Mouse (Mus musculus): ENCODE results near the gene Bin2. TPM values are rescaled to one million over a fixed set of nuclear protein-coding genes. Genes with fewer than 3 reads are reported as not detected.
"Not testable (repeated sequence)": the region's sequence is repeated elsewhere in the genome, so short reads cannot be mapped to it uniquely, and the experiment has no call there.

Gene Bin2
- polyA plus RNA-seq, 1 experiment from 2014 or later, result 4.2 TPM

- H3K4me3 ChIP-seq (ENCODE audit: low read depth, low read length), result not testable (repeated sequence)
- 74% methylated on average over 9 of the region's 9 CpGs for WGBS
Observed at GRCm38 (mm10) chr15:100621671-100622070, 47.7 kb downstream of the Bin2 start.

GRCm38 (mm10) chr15:100619200-100619599, 50.2 kb downstream of the Bin2 start:
- Histone ChIP-seq H3K4me2 (ENCODE audit: low read depth, severe bottlenecking) (no peak overlapping the region), H3K9me3 (ENCODE audit: control insufficient read depth, low read length) (no peaks in the 10 kb centered on the region), H3K27me3 (ENCODE audit: control insufficient read depth, insufficient read depth, low read length) (no peaks in the 10 kb centered on the region), H3K4me1 (ENCODE audit: control insufficient read depth, insufficient read depth, low read length) (peaks cover 6% of the 10 kb centered on the region; the same call in 1 of the 2 replicates), H3K36me3 (ENCODE audit: control insufficient read depth, insufficient read depth, low read length) (peaks cover 3% of the 10 kb centered on the region; the same call in 1 of the 2 replicates), H3K9ac (ENCODE audit: low read length) (no peak overlapping the region), H3K4me3 (ENCODE audit: low read depth, low read length) (no peak overlapping the region), H3K27ac (replicated peaks; ENCODE audit: low read depth, low read length) (no peak overlapping the region)
- WGBS, result 87% methylated on average over 7 of the region's 7 CpGs
- no peak for DNase-seq (ENCODE audit: low spot score)
- no peak for ATAC-seq (ENCODE audit: insufficient number of reproducible peaks, low FRiP score, low TSS enrichment, low read depth)

More at GRCm38 (mm10) chr15:100621671-100622070, 47.7 kb downstream of the Bin2 start:
- H3K4me1 ChIP-seq (ENCODE audit: control insufficient read depth, insufficient read depth, low read length); DNase-seq (ENCODE audit: low spot score); H3K27ac ChIP-seq (replicated peaks; ENCODE audit: low read depth, low read length); ATAC-seq (ENCODE audit: insufficient number of reproducible peaks, low FRiP score, low TSS enrichment, low read depth); H3K9me3 ChIP-seq (ENCODE audit: control insufficient read depth, low read length); H3K36me3 ChIP-seq (ENCODE audit: control insufficient read depth, insufficient read depth, low read length); H3K4me2 ChIP-seq (ENCODE audit: low read depth, severe bottlenecking); H3K9ac ChIP-seq (ENCODE audit: low read length); H3K27me3 ChIP-seq (ENCODE audit: control insufficient read depth, insufficient read depth, low read length): not testable (repeated sequence)

GRCm38 (mm10) chr15:100616221-100616620, 53.1 kb downstream of the Bin2 start:
- Histone ChIP-seq H3K27me3 (ENCODE audit: control insufficient read depth, insufficient read depth, low read length) (no peaks in the 10 kb centered on the region; the same call in 1 of the 2 replicates), H3K9ac (ENCODE audit: low read length) (peak overlapping the region; percentile 76), H3K36me3 (ENCODE audit: control insufficient read depth, insufficient read depth, low read length) (peaks cover 3% of the 10 kb centered on the region; the same call in 1 of the 2 replicates), H3K9me3 (ENCODE audit: control insufficient read depth, low read length) (no peaks in the 10 kb centered on the region), H3K27ac (replicated peaks; ENCODE audit: low read depth, low read length) (peak overlapping the region; percentile 83; the same call in 1 of the 2 replicates), H3K4me1 (ENCODE audit: control insufficient read depth, insufficient read depth, low read length) (peaks cover 6% of the 10 kb centered on the region; the same call in 1 of the 2 replicates), H3K4me3 (ENCODE audit: low read depth, low read length) (peak overlapping the region; percentile 70), H3K4me2 (ENCODE audit: low read depth, severe bottlenecking) (peak overlapping the region; percentile 80)
- no peak for DNase-seq (ENCODE audit: low spot score)
- no peak for ATAC-seq (ENCODE audit: insufficient number of reproducible peaks, low FRiP score, low TSS enrichment, low read depth)
- under 1% methylated on average over 19 of the region's 19 CpGs for WGBS

GRCm38 (mm10) chr15:100615825-100616220, 53.5 kb downstream of the Bin2 start:
- Histone ChIP-seq H3K4me3 (ENCODE audit: low read depth, low read length) (peak overlapping the region; percentile 70), H3K36me3 (ENCODE audit: control insufficient read depth, insufficient read depth, low read length) (peaks cover 3% of the 10 kb centered on the region; the same call in 1 of the 2 replicates), H3K4me1 (ENCODE audit: control insufficient read depth, insufficient read depth, low read length) (peaks cover 6% of the 10 kb centered on the region; the same call in 1 of the 2 replicates), H3K9ac (ENCODE audit: low read length) (peak overlapping the region; percentile 76), H3K4me2 (ENCODE audit: low read depth, severe bottlenecking) (peak overlapping the region; percentile 80), H3K9me3 (ENCODE audit: control insufficient read depth, low read length) (no peaks in the 10 kb centered on the region), H3K27ac (replicated peaks; ENCODE audit: low read depth, low read length) (peak overlapping the region; percentile 83), H3K27me3 (ENCODE audit: control insufficient read depth, insufficient read depth, low read length) (no peaks in the 10 kb centered on the region; the same call in 1 of the 2 replicates)
- DNase-seq (ENCODE audit: low spot score) (peak; percentile 93), ATAC-seq (ENCODE audit: insufficient number of reproducible peaks, low FRiP score, low TSS enrichment, low read depth) (peak; percentile 74)
- WGBS, result 0% methylated on average over 43 of the region's 43 CpGs

GRCm38 (mm10) chr15:100614996-100615824, 54.1 kb downstream of the Bin2 start, which contains the start of gene Dazap2:
Dazap2 (plus strand) TSS chr15:100615349.
- H3K4me1 ChIP-seq (ENCODE audit: control insufficient read depth, insufficient read depth, low read length), result peaks cover 6% of the 10 kb centered on the region; the same call in 1 of the 2 replicates
- H3K9ac ChIP-seq (ENCODE audit: low read length), result peak within 1 kb of the TSS; percentile 76
- peak within 1 kb of the TSS; percentile 80 for H3K4me2 ChIP-seq (ENCODE audit: low read depth, severe bottlenecking)
- no peaks in the 10 kb centered on the region for H3K9me3 ChIP-seq (ENCODE audit: control insufficient read depth, low read length)
- DNase-seq (ENCODE audit: low spot score) (peak; percentile 99), ATAC-seq (ENCODE audit: insufficient number of reproducible peaks, low FRiP score, low TSS enrichment, low read depth) (peak; percentile 84)
- no peaks in the 10 kb centered on the region; the same call in 1 of the 2 replicates for H3K27me3 ChIP-seq (ENCODE audit: control insufficient read depth, insufficient read depth, low read length)
- under 1% methylated on average over 77 of the region's 99 CpGs for WGBS
- peaks cover 3% of the 10 kb centered on the region; the same call in 1 of the 2 replicates for H3K36me3 ChIP-seq (ENCODE audit: control insufficient read depth, insufficient read depth, low read length)
- H3K27ac ChIP-seq (replicated peaks; ENCODE audit: low read depth, low read length), result peak within 1 kb of the TSS; percentile 83
- peak within 1 kb of the TSS; percentile 70 for H3K4me3 ChIP-seq (ENCODE audit: low read depth, low read length)

GRCm38 (mm10) chr15:100614218-100614995, 54.9 kb downstream of the Bin2 start:
- H3K27me3 ChIP-seq (ENCODE audit: control insufficient read depth, insufficient read depth, low read length), result no peaks in the 10 kb centered on the region; the same call in 1 of the 2 replicates
- WGBS, result 11% methylated on average over 43 of the region's 43 CpGs
- H3K36me3 ChIP-seq (ENCODE audit: control insufficient read depth, insufficient read depth, low read length), result peaks cover 3% of the 10 kb centered on the region; the same call in 1 of the 2 replicates
- H3K9me3 ChIP-seq (ENCODE audit: control insufficient read depth, low read length), result no peaks in the 10 kb centered on the region
- H3K4me3 ChIP-seq (ENCODE audit: low read depth, low read length), result peak overlapping the region; percentile 70
- H3K4me2 ChIP-seq (ENCODE audit: low read depth, severe bottlenecking), result peak overlapping the region; percentile 74
- DNase-seq (ENCODE audit: low spot score), result no peak
- peaks cover 6% of the 10 kb centered on the region; the same call in 1 of the 2 replicates for H3K4me1 ChIP-seq (ENCODE audit: control insufficient read depth, insufficient read depth, low read length)
- H3K27ac ChIP-seq (replicated peaks; ENCODE audit: low read depth, low read length), result no peak overlapping the region
- ATAC-seq (ENCODE audit: insufficient number of reproducible peaks, low FRiP score, low TSS enrichment, low read depth), result peak; percentile 57
- H3K9ac ChIP-seq (ENCODE audit: low read length), result peak overlapping the region; percentile 43

GRCm38 (mm10) chr15:100613584-100613983, 55.8 kb downstream of the Bin2 start:
- Histone ChIP-seq H3K4me1 (ENCODE audit: control insufficient read depth, insufficient read depth, low read length) (peaks cover 6% of the 10 kb centered on the region; the same call in 1 of the 2 replicates), H3K9me3 (ENCODE audit: control insufficient read depth, low read length) (no peaks in the 10 kb centered on the region), H3K9ac (ENCODE audit: low read length) (no peak overlapping the region), H3K4me3 (ENCODE audit: low read depth, low read length) (no peak overlapping the region), H3K4me2 (ENCODE audit: low read depth, severe bottlenecking) (peak overlapping the region; percentile 27), H3K36me3 (ENCODE audit: control insufficient read depth, insufficient read depth, low read length) (no peaks in the 10 kb centered on the region; the same call in 1 of the 2 replicates), H3K27ac (replicated peaks; ENCODE audit: low read depth, low read length) (no peak overlapping the region), H3K27me3 (ENCODE audit: control insufficient read depth, insufficient read depth, low read length) (no peaks in the 10 kb centered on the region; the same call in 1 of the 2 replicates)
- peak; percentile 85 for DNase-seq (ENCODE audit: low spot score)
- ATAC-seq (ENCODE audit: insufficient number of reproducible peaks, low FRiP score, low TSS enrichment, low read depth), result no peak
- WGBS, result 10% methylated on average over 16 of the region's 16 CpGs

GRCm38 (mm10) chr15:100612432-100612831, 56.9 kb downstream of the Bin2 start:
- Histone ChIP-seq H3K4me2 (ENCODE audit: low read depth, severe bottlenecking) (no peak overlapping the region), H3K36me3 (ENCODE audit: control insufficient read depth, insufficient read depth, low read length) (no peaks in the 10 kb centered on the region), H3K9me3 (ENCODE audit: control insufficient read depth, low read length) (no peaks in the 10 kb centered on the region), H3K4me3 (ENCODE audit: low read depth, low read length) (no peak overlapping the region), H3K27ac (replicated peaks; ENCODE audit: low read depth, low read length) (no peak overlapping the region), H3K4me1 (ENCODE audit: control insufficient read depth, insufficient read depth, low read length) (peaks cover 6% of the 10 kb centered on the region; the same call in 1 of the 2 replicates), H3K9ac (ENCODE audit: low read length) (no peak overlapping the region), H3K27me3 (ENCODE audit: control insufficient read depth, insufficient read depth, low read length) (no peaks in the 10 kb centered on the region; the same call in 1 of the 2 replicates)
- 70% methylated on average over 2 of the region's 2 CpGs for WGBS
- ATAC-seq (ENCODE audit: insufficient number of reproducible peaks, low FRiP score, low TSS enrichment, low read depth), result no peak
- no peak for DNase-seq (ENCODE audit: low spot score)

Measured in limb, embryonic 11.5 days (tissue).